Comparison of ENCODE assay signal across 17 mouse cellular contexts in genomic region chr5:135044575-135044974, GRCm38 (mm10). TPM values are rescaled to one million over a fixed set of nuclear protein-coding genes. Genes with fewer than 3 reads are reported as not detected.
"Had no signal": no experiment of that assay in that cellular context is flagged by ENCODE, and none has a peak within 500 bp of the region (broad histone marks: within the 10 kb centered on the region; RNA-seq: fewer than 3 reads in every experiment).

No protein-coding gene starts in this region.

- DNase-seq: lung, adult 18-20 months; lung, embryonic 14.5 days; lung, postnatal 10 days; lung, postnatal 4 days; midbrain, embryonic 14.5 days; thymus, adult 2 months; thymus, postnatal 25 days; thymus, postnatal 4 days had no signal

- H3K4me1 ChIP-seq: midbrain, embryonic 12.5 days; neural tube, embryonic 13.5 days; neural tube, embryonic 15.5 days had no signal

- H3K4me3 ChIP-seq: midbrain, embryonic 10.5 days; midbrain, embryonic 12.5 days; myocyte; neural tube, embryonic 13.5 days; neural tube, embryonic 15.5 days; stomach, embryonic 15.5 days had no signal

- H3K27ac ChIP-seq: midbrain, embryonic 10.5 days; midbrain, embryonic 12.5 days; neural tube, embryonic 13.5 days; neural tube, embryonic 15.5 days; stomach, embryonic 15.5 days; stomach, postnatal 0 days had no signal

RNA-seq across cellular contexts. Expression of gene Vps37d, which starts 33.5 kb away (rescaled TPM):
- total RNA-seq: megakaryocyte, adult 5-6 weeks; megakaryocyte-erythroid progenitor cell, adult 5-6 weeks had no signal
